Mouse (Mus musculus) olfactory bulb, adult 2 months (tissue): ENCODE measurements around the gene Irak3.

Experiments used
- CTCF ChIP-seq: fragments of 200-500 bp; IDR thresholded peaks from 2 replicates; pipeline ENCODE4 v1.5.1; 2012; ENCODE audit warnings: low read depth, mild to moderate bottlenecking, low read length, moderate library complexity; ENCODE audit not compliant: insufficient read depth
- POLR2A ChIP-seq: fragments of 200-500 bp; IDR thresholded peaks from 2 replicates; pipeline ENCODE4 v1.6.1; 2012; ENCODE audit warnings: mild to moderate bottlenecking, low read depth, low read length, moderate library complexity; ENCODE audit not compliant: insufficient read depth

DNA sequence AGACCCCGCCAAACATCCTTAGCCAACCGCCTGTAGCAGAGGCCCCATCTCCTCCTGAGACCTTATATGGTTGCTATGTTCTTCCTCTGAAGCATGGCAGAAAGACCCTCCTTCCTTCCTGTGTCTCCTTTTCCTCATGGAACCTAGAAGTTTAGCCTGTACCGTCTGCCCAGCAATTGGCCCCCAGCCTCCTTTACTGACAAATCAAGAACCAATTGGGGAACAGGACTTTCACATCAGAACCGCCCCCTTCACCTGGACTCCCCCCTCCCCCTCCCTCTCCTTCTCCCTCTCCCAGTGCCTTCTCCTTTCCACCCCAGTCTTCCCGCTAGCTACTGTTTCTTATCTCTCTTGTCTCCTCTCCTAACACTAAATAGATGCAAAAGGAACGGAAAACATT is 37.5 kb upstream of the Irak3 start:
- no peak for TF ChIP-seq POLR2A
- TF ChIP-seq CTCF = no peak
